Comparison of ENCODE assay signal across 1 mouse cellular context in genomic region chr5:62820363-62821271, GRCm38 (mm10).
TF ChIP-seq lines count a peak whose summit lies in the region.

No protein-coding gene starts in this region.

TF ChIP-seq in myocyte, 11 proteins besides CTCF, POLR2A, EP300 and RAD21:
- TF ChIP-seq MYOD1 (IDR thresholded peaks at IDR 0.05; ENCODE audit: control insufficient read depth in 1 of 3, insufficient read length in 2 of 3, low read depth in 2 of 3): no peak
- TF ChIP-seq MAX (IDR thresholded peaks at IDR 0.05; ENCODE audit: low read depth): no peak
